Mouse (Mus musculus) heart, adult 2 months (tissue): ENCODE results near the gene Slc25a4. TPM values are rescaled to one million over a fixed set of nuclear protein-coding genes. Genes with fewer than 3 reads are reported as not detected.

Experiments
- DNase-seq, 2 experiments: peaks; one replicate each; pipeline ENCODE4 v3.0.0; 2021
- H3K27ac ChIP-seq: fragments of 200-600 bp; 2 replicates; pipeline ENCODE4 v1.8.1; 2022
- H3K27me3 ChIP-seq: fragments of 200-500 bp; 2 replicates; pipeline ENCODE4 v1.6.1; 2012; ENCODE audit warnings: mild to moderate bottlenecking, low read length, inconsistent platforms, mixed read lengths; ENCODE audit not compliant: control insufficient read depth, insufficient read depth
- H3K36me3 ChIP-seq: fragments of 200-500 bp; 2 replicates; pipeline ENCODE4 v1.6.1; 2012; ENCODE audit warnings: low read length, inconsistent platforms; ENCODE audit not compliant: control insufficient read depth, insufficient read depth
- H3K4me1 ChIP-seq: fragments of 200-500 bp; 2 replicates; pipeline ENCODE4 v1.6.1; 2011; ENCODE audit warnings: low read length; ENCODE audit not compliant: control insufficient read depth, insufficient read depth
- H3K4me3 ChIP-seq: fragments of 200-600 bp; 2 replicates; pipeline ENCODE4 v1.8.1; 2022
- H3K79me2 ChIP-seq: fragments of 200-500 bp; replicated peaks from 2 replicates; pipeline ENCODE4 v1.6.1; 2012; ENCODE audit warnings: mild to moderate bottlenecking, inconsistent platforms, low read length, moderate library complexity, mixed read lengths; ENCODE audit not compliant: control insufficient read depth, insufficient read depth
- H3K9ac ChIP-seq: fragments of 200-500 bp; 2 replicates; pipeline ENCODE4 v1.6.1; 2012; ENCODE audit warnings: low read depth, mild to moderate bottlenecking, control low read depth, inconsistent platforms, low read length, mixed read lengths
- CTCF ChIP-seq: fragments of 200-600 bp; IDR thresholded peaks from 2 replicates; pipeline ENCODE4 v1.8.1; 2022; ENCODE audit warnings: antibody characterized with exemption, mild to moderate bottlenecking, moderate library complexity
- EP300 ChIP-seq: fragments of 200-500 bp; IDR thresholded peaks from 2 replicates; pipeline ENCODE4 v1.6.1; 2011; ENCODE audit warnings: low read depth, low read length, control low read depth; ENCODE audit not compliant: insufficient read depth
- POLR2A ChIP-seq: fragments of 200-500 bp; IDR thresholded peaks from 2 replicates; pipeline ENCODE4 v1.6.1; 2011; ENCODE audit warnings: mild to moderate bottlenecking, low read depth, low read length, control low read depth; ENCODE audit not compliant: insufficient read depth
- WGBS: fragments of 180-500 bp; shearing (Covaris S2); methylation state at CpG from one replicate; pipeline ENCODE4 v1.1.7; 2018; 5-methylcytosine and 5-hydroxymethylcytosine counted together
- intact Hi-C: fragments of 180-260 bp; cut with DNase I; formaldehyde crosslinking; loops from one replicate; pipeline ENCODE4 v1.15.1; 2025
- polyA plus RNA-seq: library from polyadenylated mRNA; depleted of rRNA; stranded (reverse); fragments of >200 nt; gene quantifications from 2 replicates; pipeline ENCODE4 v1.2.3, GENCODE M21; 2012
- total RNA-seq, 2 experiments: library from RNA; stranded (reverse); gene quantifications; 2 replicates each; pipeline ENCODE4 v1.2.3; 2021

Gene Slc25a4
- total and polyA plus RNA-seq, 3 experiments: 4,382 to 5,412 (median 4,929) TPM

DNA sequence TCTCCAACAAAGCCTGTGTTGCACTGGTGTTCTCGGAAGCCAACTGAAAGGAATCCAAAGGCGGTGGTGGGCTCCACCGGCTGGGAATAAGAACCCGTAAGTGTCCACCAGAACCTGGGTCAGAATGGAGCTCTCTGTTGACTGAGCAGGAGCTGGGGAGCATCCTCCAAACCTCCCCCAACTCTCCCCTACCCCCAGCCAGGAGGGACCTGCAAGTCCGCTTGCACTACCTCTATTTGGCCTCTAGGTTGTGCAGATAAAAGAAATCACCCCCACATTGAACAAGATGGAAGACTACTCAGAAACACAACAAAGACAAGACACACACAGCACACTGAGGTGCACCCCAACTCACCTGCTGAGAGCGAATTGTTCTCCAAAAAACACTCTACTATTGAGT is 8.7 kb downstream of the Slc25a4 start:
- peak; percentile 55 for TF ChIP-seq CTCF
- TF ChIP-seq EP300: no peak
- no peak; the same call in none of the 2 replicates for TF ChIP-seq POLR2A
- peaks cover 14% of the 10 kb centered on the region for H3K36me3 ChIP-seq
- no peak for DNase-seq
- H3K9ac ChIP-seq: no peak overlapping the region
- H3K4me3 ChIP-seq: no peak overlapping the region
- H3K4me1 ChIP-seq: peaks cover 3% of the 10 kb centered on the region
- no peaks in the 10 kb centered on the region for H3K27me3 ChIP-seq
- intact Hi-C loops: no loop called here
- H3K27ac ChIP-seq: no peak overlapping the region
- no peaks in the 10 kb centered on the region for H3K79me2 ChIP-seq
- whole genome bisulfite sequencing: 78% methylated on average over 6 of the region's 6 CpGs

DNA sequence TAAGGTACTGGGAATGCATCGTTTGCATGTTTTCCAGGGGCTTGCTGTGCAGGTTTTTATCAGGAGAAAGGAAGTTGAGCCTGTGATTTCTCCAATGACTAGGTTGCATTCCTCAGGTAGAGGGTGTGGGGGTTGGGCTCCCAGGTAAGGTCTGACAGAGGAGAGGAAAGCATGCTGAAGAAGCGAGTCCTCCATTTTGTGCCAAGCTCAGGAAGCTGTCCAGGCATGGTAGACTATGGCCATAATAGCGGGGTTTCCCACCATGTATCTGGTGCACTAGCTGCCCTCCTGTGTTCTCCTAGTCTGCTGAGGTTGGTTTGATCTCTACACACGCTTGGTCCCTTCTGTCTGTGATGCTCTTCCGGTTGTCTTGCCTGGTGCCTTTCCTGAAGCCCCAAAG is 13.4 kb downstream of the Slc25a4 start:
- Histone ChIP-seq H3K27me3 (no peaks in the 10 kb centered on the region), H3K9ac (no peak overlapping the region), H3K27ac (no peak overlapping the region), H3K4me1 (no peaks in the 10 kb centered on the region), H3K36me3 (no peaks in the 10 kb centered on the region), H3K79me2 (no peaks in the 10 kb centered on the region), H3K4me3 (no peak overlapping the region)
- DNase-seq: no peak
- TF ChIP-seq POLR2A (no peak), EP300 (no peak), CTCF (no peak)
- WGBS: 87% methylated on average over 5 of the region's 5 CpGs
- intact Hi-C loops: no loop called here

DNA sequence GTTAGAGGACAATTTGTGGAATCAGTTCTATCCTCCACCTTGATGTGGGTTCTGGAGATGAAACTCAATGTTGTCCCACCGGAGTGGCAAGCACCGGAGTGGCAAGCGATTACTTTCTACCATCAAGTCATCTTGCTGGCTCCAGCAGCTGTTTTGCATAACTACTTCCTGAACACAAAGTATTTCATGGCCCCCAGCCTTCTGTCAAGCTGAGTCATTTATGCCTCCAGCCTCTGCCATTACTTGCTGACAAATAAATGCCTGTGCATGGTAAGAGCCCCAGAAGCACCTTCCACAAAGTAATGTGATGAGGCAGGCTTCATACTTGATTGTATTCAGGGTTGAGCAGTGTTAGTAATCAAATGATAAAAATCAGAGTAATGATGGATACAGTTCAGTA is 14.2 kb downstream of the Slc25a4 start:
- WGBS: 85% methylated on average over 3 of the region's 3 CpGs

DNA sequence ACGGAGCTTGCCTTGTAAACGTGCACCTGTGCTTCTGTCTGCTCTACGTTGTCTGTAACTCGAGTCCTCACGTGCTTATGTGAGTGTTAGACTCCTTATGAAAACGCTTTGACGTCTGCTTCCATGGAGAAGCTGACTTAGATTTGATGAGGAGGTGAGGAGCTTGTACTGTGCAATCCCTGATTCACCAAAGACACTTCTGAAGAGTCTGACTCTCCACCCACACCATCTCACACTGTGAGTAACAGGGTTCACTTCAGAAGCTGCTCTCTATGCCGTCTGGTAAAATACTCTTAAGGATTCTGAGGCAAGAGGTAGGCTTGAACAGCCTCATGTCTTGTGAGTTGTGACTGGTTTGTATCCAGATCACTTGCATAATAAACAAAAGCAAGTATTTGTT is 18.0 kb downstream of the Slc25a4 start:
- 82% methylated on average over 8 of the region's 8 CpGs for WGBS
- no peak overlapping the region for H3K27ac ChIP-seq
- no peaks in the 10 kb centered on the region for H3K4me1 ChIP-seq
- H3K9ac ChIP-seq: no peak overlapping the region
- TF ChIP-seq EP300 (no peak), CTCF (no peak), POLR2A (no peak)
- DNase-seq: no peak
- H3K27me3 ChIP-seq: no peaks in the 10 kb centered on the region
- H3K4me3 ChIP-seq: no peak overlapping the region
- intact Hi-C loops: no loop called here
- no peaks in the 10 kb centered on the region for H3K79me2 ChIP-seq
- no peaks in the 10 kb centered on the region for H3K36me3 ChIP-seq

More for the DNA sequence above, 14.2 kb downstream of the Slc25a4 start:
- no peak overlapping the region for H3K9ac ChIP-seq
- no peaks in the 10 kb centered on the region for H3K36me3 ChIP-seq
- no peak overlapping the region for H3K27ac ChIP-seq
- DNase-seq: no peak
- H3K4me3 ChIP-seq: no peak overlapping the region
- TF ChIP-seq POLR2A: no peak
- no peak for TF ChIP-seq CTCF
- TF ChIP-seq EP300: no peak
- intact Hi-C loops: no loop called here
- no peaks in the 10 kb centered on the region for H3K79me2 ChIP-seq
- no peaks in the 10 kb centered on the region for H3K27me3 ChIP-seq
- no peaks in the 10 kb centered on the region for H3K4me1 ChIP-seq

DNA sequence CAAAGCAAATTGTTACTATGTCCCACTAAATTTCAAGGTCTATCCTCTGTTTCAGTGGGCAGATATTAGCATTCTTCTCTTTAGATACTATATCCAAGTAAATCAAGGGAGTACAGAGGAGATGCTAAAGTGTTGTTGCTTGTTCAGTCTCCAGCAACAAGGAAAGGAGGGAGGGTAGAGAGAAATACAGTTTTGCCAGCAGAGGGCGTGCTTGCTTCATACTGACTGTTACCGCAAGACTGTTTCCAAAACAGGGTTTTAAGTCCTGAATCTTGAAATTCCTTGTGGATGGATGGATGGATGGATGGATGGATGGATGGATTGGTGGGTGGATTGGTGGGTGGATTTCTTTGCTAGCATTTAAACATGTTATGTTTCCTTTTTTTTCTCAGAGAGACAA is 25.7 kb downstream of the Slc25a4 start:
- 9% methylated on average over 2 of the region's 2 CpGs for WGBS

DNA sequence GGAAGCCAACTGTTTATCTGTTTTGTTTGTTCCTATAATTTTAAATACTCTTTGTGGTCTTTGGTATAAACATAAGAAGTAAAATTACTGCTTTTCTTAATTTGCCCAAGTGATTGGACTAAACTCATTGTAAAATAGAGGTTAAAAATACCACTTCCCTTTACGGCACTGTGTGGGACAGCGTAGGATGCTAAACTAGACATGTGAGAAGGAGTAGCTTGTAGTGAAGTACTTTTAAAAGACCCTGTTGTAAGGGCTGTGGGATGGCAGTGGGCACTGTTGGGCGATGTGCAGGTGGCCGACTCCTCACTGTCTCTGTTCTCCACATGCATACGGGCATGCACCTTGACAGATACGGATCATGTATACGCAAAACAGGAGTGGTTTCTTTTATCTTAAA is 30.9 kb downstream of the Slc25a4 start:
- H3K9ac ChIP-seq: no peak overlapping the region
- TF ChIP-seq POLR2A (no peak), CTCF (no peak), EP300 (no peak)
- no peak overlapping the region for H3K27ac ChIP-seq
- 96% methylated on average over 7 of the region's 7 CpGs for WGBS
- intact Hi-C loops: loop anchor here (10.0 kb wide), 1 partner anchor 365 kb away; no protein-coding TSS in a partner anchor
- no peak overlapping the region for H3K4me3 ChIP-seq
- DNase-seq: no peak
- H3K36me3 ChIP-seq: peaks cover 2% of the 10 kb centered on the region
- no peaks in the 10 kb centered on the region for H3K27me3 ChIP-seq
- no peaks in the 10 kb centered on the region for H3K4me1 ChIP-seq
- no peaks in the 10 kb centered on the region for H3K79me2 ChIP-seq

More for the DNA sequence above, 25.7 kb downstream of the Slc25a4 start:
- H3K27me3 ChIP-seq: no peaks in the 10 kb centered on the region
- peaks cover 2% of the 10 kb centered on the region; the same call in 1 of the 2 replicates for H3K36me3 ChIP-seq
- no peaks in the 10 kb centered on the region for H3K4me1 ChIP-seq
- intact Hi-C loops: loop anchor here (1.0 to 10.0 kb wide), 4 partner anchors 52 to 359 kb away; no protein-coding TSS in a partner anchor
- H3K4me3 ChIP-seq: no peak overlapping the region
- no peak overlapping the region for H3K27ac ChIP-seq
- H3K9ac ChIP-seq: no peak overlapping the region
- DNase-seq: peak; percentile 24 to 62
- H3K79me2 ChIP-seq: no peaks in the 10 kb centered on the region
- TF ChIP-seq CTCF (peak; percentile 84), EP300 (no peak)
